Comparison of ENCODE assay signal across 8 mouse cellular contexts in genomic region chr2:118256621-118257053, GRCm38 (mm10). TPM values are rescaled to one million over a fixed set of nuclear protein-coding genes. Genes with fewer than 3 reads are reported as not detected.
A peak's percentile ranks its signal among the peaks of the same experiment; 100 is the strongest.
DNase-seq lines count a peak whose midpoint lies in the region; ATAC-seq lines count a peak whose summit lies in the region.

Gene Fsip1 (minus strand): TSS chr2:118256966.

- peak; percentile 93 for ATAC-seq in intestine, embryonic 14.5 days (replicated peaks; ENCODE audit: low FRiP score, low TSS enrichment, low read depth)

- peak within 1 kb of the TSS; percentile 43 for H3K9ac ChIP-seq in intestine, embryonic 14.5 days (ENCODE audit: low read length)

- H3K4me2 ChIP-seq in intestine, embryonic 14.5 days (ENCODE audit: low read length), result peak within 1 kb of the TSS; percentile 66

- peak; percentile 94 for DNase-seq in ZHBTc4 (ENCODE audit: low read depth, low spot score)
- peak; percentile 92 for DNase-seq in embryo, embryonic 11 days
- peak; percentile 76 for DNase-seq in gastrocnemius, postnatal 25 days
- peak; percentile 83 for DNase-seq in intestine, embryonic 14.5 days (ENCODE audit: low spot score)
- DNase-seq in left cerebral cortex, postnatal 36 days (ENCODE audit: low spot score in 2 of 2), result peak; percentile 45 to 60
- DNase-seq in midbrain, embryonic 10.5 days (ENCODE audit: low spot score), result peak; percentile 86
- DNase-seq in right cerebral cortex, postnatal 36 days (ENCODE audit: low spot score in 2 of 2), result peak; percentile 41 to 45
- no peak for DNase-seq in adipocyte (ENCODE audit: low spot score)

- H3K4me3 ChIP-seq in intestine, embryonic 14.5 days (ENCODE audit: low read depth, low read length), result peak within 1 kb of the TSS; percentile 45
- peak within 1 kb of the TSS; percentile 61 for H3K4me3 ChIP-seq in midbrain, embryonic 10.5 days

- no peaks in the 10 kb centered on the region for H3K4me1 ChIP-seq in intestine, embryonic 14.5 days (replicated peaks; ENCODE audit: control insufficient read depth, insufficient read depth, low read length)
- peaks cover 8% of the 10 kb centered on the region for H3K4me1 ChIP-seq in midbrain, embryonic 10.5 days

- intact Hi-C loops in left cerebral cortex, postnatal 36 days (cut with DNase I), result no loop called here

- no peaks in the 10 kb centered on the region for H3K27me3 ChIP-seq in intestine, embryonic 14.5 days (replicated peaks; ENCODE audit: control insufficient read depth, insufficient read depth, low read length)
- H3K27me3 ChIP-seq in midbrain, embryonic 10.5 days (ENCODE audit: low read depth, poor library complexity, severe bottlenecking), result no peaks in the 10 kb centered on the region

- WGBS in intestine, embryonic 14.5 days, result 2% methylated on average over 25 of the region's 25 CpGs
- WGBS in midbrain, embryonic 10.5 days, result 2% methylated on average over 25 of the region's 25 CpGs

- H3K9me3 ChIP-seq in intestine, embryonic 14.5 days (ENCODE audit: control insufficient read depth, low read length), result no peaks in the 10 kb centered on the region
- no peaks in the 10 kb centered on the region for H3K9me3 ChIP-seq in midbrain, embryonic 10.5 days (replicated peaks)

- no peak within 1 kb of the TSS for H3K27ac ChIP-seq in intestine, embryonic 14.5 days (ENCODE audit: low read depth)
- H3K27ac ChIP-seq in midbrain, embryonic 10.5 days (replicated peaks), result peak within 1 kb of the TSS; percentile 84

- no peaks in the 10 kb centered on the region for H3K36me3 ChIP-seq in intestine, embryonic 14.5 days (ENCODE audit: control insufficient read depth, insufficient read depth, low read length)
- H3K36me3 ChIP-seq in midbrain, embryonic 10.5 days, result no peaks in the 10 kb centered on the region

RNA-seq across cellular contexts. Expression of gene Fsip1, which starts in this region (rescaled TPM):
- total RNA-seq in gastrocnemius, postnatal 25 days (2021), result not detected
- polyA plus RNA-seq in intestine, embryonic 14.5 days (2014; fragmentation: Nextera tagmentation; extraction: Ambion mirVana), result 0.36 and 0.49 TPM in 2 replicates
- total RNA-seq in left cerebral cortex, postnatal 36 days (2021), result under 1 TPM; 0.20 to 0.48 TPM
- polyA plus RNA-seq in midbrain, embryonic 10.5 days (2016; fragmentation: Nextera tagmentation; extraction: Ambion mirVana), result 2.1 and 3.0 TPM in 2 replicates

Comparison
In these comparisons a context has a peak if more than half of its experiments do, and no peak if none do; other contexts are left out.
1. Peak in DNase-seq in gastrocnemius, postnatal 25 days; RNA of the gene not detected or under 1 TPM.
2. Peak in DNase-seq, ATAC-seq, H3K4me3 ChIP-seq, H3K9ac ChIP-seq and H3K4me2 ChIP-seq in intestine, embryonic 14.5 days; RNA of the gene not detected or under 1 TPM.
3. Peak in DNase-seq in left cerebral cortex, postnatal 36 days; RNA of the gene not detected or under 1 TPM.